Mouse (Mus musculus) mature B cell (primary cell): ENCODE data around the gene Ndufa10.
"Not testable (repeated sequence)": the region's sequence is repeated elsewhere in the genome, so short reads cannot be mapped to it uniquely, and the experiment has no call there.

Source experiments
- in situ Hi-C: fragments of 300-500 bp; cut with MboI; formaldehyde crosslinking; loops from 2 replicates; pipeline ENCODE4 v1.14.3; 2019

Ndufa10 gene

GRCm38 (mm10) chr1:92473165-92474041 lies at the start of gene Ndufa10:
TSS of gene Ndufa10 (minus strand) at chr1:92473860.
- in situ Hi-C loops = loop anchor here (10.0 to 25.0 kb wide), 4 partner anchors 171 to 1861 kb away; partner anchors contain the start of genes Asb1, Capn10, Cops8 and Cops9

- in situ Hi-C loops = no loop called here
Observed at GRCm38 (mm10) chr1:92521376-92521775, 47.7 kb upstream of the Ndufa10 start.

- in situ Hi-C loops = no loop called here
Observed at GRCm38 (mm10) chr1:92519046-92519445, 45.4 kb upstream of the Ndufa10 start.

- in situ Hi-C loops = no loop called here
Observed at GRCm38 (mm10) chr1:92518561-92518960, 44.9 kb upstream of the Ndufa10 start, which contains the start of gene Olfr1414. TSS of gene Olfr1414 (minus strand) at chr1:92518661.

GRCm38 (mm10) chr1:92515390-92515789 lies 41.7 kb upstream of the Ndufa10 start:
- in situ Hi-C loops = no loop called here

GRCm38 (mm10) chr1:92511646-92512045 lies 38.0 kb upstream of the Ndufa10 start:
- in situ Hi-C loops = not testable (repeated sequence)

GRCm38 (mm10) chr1:92496001-92496400 lies 22.3 kb upstream of the Ndufa10 start, which contains the start of gene Olfr1415:
TSS of gene Olfr1415 (minus strand) at chr1:92496101.
- in situ Hi-C loops = no loop called here

GRCm38 (mm10) chr1:92485013-92485412 lies 11.4 kb upstream of the Ndufa10 start, which contains the start of gene Olfr1416:
TSS of gene Olfr1416 (minus strand) at chr1:92485113.
- in situ Hi-C loops = no loop called here

- in situ Hi-C loops = loop anchor here (10.0 to 25.0 kb wide), 4 partner anchors 171 to 1862 kb away; partner anchors contain the start of genes Asb1, Capn10, Cops8 and Cops9
Observed at GRCm38 (mm10) chr1:92474066-92474578, 462 bp upstream of the Ndufa10 start.

GRCm38 (mm10) chr1:92468891-92469290 lies 4.8 kb downstream of the Ndufa10 start:
- in situ Hi-C loops = loop anchor here (25.0 kb wide), 2 partner anchors 932 to 1857 kb away; partner anchors contain the start of genes Asb1 and Cops8

GRCm38 (mm10) chr1:92458416-92458815 lies 15.2 kb downstream of the Ndufa10 start:
- in situ Hi-C loops = loop anchor here (25.0 kb wide), 2 partner anchors 921 to 1846 kb away; partner anchors contain the start of genes Asb1 and Cops8

GRCm38 (mm10) chr1:92457758-92458157 lies 15.9 kb downstream of the Ndufa10 start:
- in situ Hi-C loops = loop anchor here (25.0 kb wide), 2 partner anchors 920 to 1845 kb away; partner anchors contain the start of genes Asb1 and Cops8

GRCm38 (mm10) chr1:92453751-92454445 lies 19.8 kb downstream of the Ndufa10 start:
- in situ Hi-C loops = loop anchor here (25.0 kb wide), 2 partner anchors 917 to 1842 kb away; partner anchors contain the start of genes Asb1 and Cops8

GRCm38 (mm10) chr1:92448293-92448692 lies 25.4 kb downstream of the Ndufa10 start:
- in situ Hi-C loops = no loop called here

- in situ Hi-C loops = no loop called here
Observed at GRCm38 (mm10) chr1:92441453-92442063, 32.1 kb downstream of the Ndufa10 start.

GRCm38 (mm10) chr1:92440066-92440750 lies 33.5 kb downstream of the Ndufa10 start:
- in situ Hi-C loops = no loop called here

GRCm38 (mm10) chr1:92437678-92438271 lies 35.9 kb downstream of the Ndufa10 start:
- in situ Hi-C loops = no loop called here

- in situ Hi-C loops = no loop called here
Observed at GRCm38 (mm10) chr1:92436831-92437321, 36.8 kb downstream of the Ndufa10 start.

GRCm38 (mm10) chr1:92434986-92435385 lies 38.7 kb downstream of the Ndufa10 start:
- in situ Hi-C loops = no loop called here

- in situ Hi-C loops = no loop called here
Observed at GRCm38 (mm10) chr1:92432791-92433190, 40.9 kb downstream of the Ndufa10 start.
